Mouse (Mus musculus) MEL (cell line): Measurements from ENCODE around the gene Gatad2b. TPM values are rescaled to one million over a fixed set of nuclear protein-coding genes. Genes with fewer than 3 reads are reported as not detected.

ENCODE experiments used
- DNase-seq: peaks from one replicate; pipeline ENCODE4 v3.0.0; 2011; ENCODE audit warnings: low read depth, low spot score
- H3K27ac ChIP-seq: 2 replicates; pipeline ENCODE4 v1.5.1; 2012; ENCODE audit warnings: low read depth, mild to moderate bottlenecking, control low read depth, low read length, moderate library complexity; ENCODE audit not compliant: control insufficient read depth
- H3K27me3 ChIP-seq, 2 experiments: fragments of 150-350 bp in 1 of 2; sonication (generic) in 1 of 2; 2 replicates each; pipeline ENCODE4 v1.6.1; 2012; ENCODE audit warnings: low read length in 2 of 2, mild to moderate bottlenecking in 2 of 2, improper control_type of control experiment in 1 of 2, moderate library complexity in 1 of 2; ENCODE audit not compliant: insufficient read depth in 2 of 2, control insufficient read depth in 1 of 2
- H3K36me3 ChIP-seq, 2 experiments: 2 replicates each; pipeline ENCODE4 v1.6.1; 2012 to 2014; ENCODE audit warnings: low read length in 2 of 2, improper control_type of control experiment in 1 of 2, inconsistent platforms in 1 of 2, mild to moderate bottlenecking in 1 of 2; ENCODE audit not compliant: insufficient read depth in 2 of 2, control insufficient read depth in 1 of 2
- H3K4me1 ChIP-seq, 2 experiments: fragments of 150-350 bp in 1 of 2; sonication (generic) in 1 of 2; 2 replicates each; pipeline ENCODE4 v1.6.1; 2012; ENCODE audit warnings: low read length in 2 of 2, improper control_type of control experiment in 1 of 2, mild to moderate bottlenecking in 1 of 2; ENCODE audit not compliant: insufficient read depth in 2 of 2, control insufficient read depth in 1 of 2
- H3K4me3 ChIP-seq, 2 experiments: fragments of 150-350 bp in 1 of 2; sonication (generic) in 1 of 2; 2 replicates each; pipeline ENCODE4 v1.5.1; 2012; ENCODE audit warnings: low read depth in 2 of 2, low read length in 2 of 2, mild to moderate bottlenecking in 2 of 2, moderate library complexity in 2 of 2, control low read depth in 1 of 2, improper control_type of control experiment in 1 of 2; ENCODE audit not compliant: control insufficient read depth in 1 of 2, insufficient read depth in 1 of 2
- H3K79me2 ChIP-seq: 2 replicates; pipeline ENCODE4 v1.6.1; 2012; ENCODE audit warnings: mild to moderate bottlenecking, low read length, moderate library complexity; ENCODE audit not compliant: control insufficient read depth, poor library complexity, insufficient read depth
- H3K9ac ChIP-seq: 2 replicates; pipeline ENCODE4 v1.6.1; 2012; ENCODE audit warnings: low read depth, mild to moderate bottlenecking, control low read depth, low read length, moderate library complexity; ENCODE audit not compliant: control insufficient read depth, poor library complexity, severe bottlenecking
- H3K9me3 ChIP-seq: fragments of 150-350 bp; sonication (generic); replicated peaks from 2 replicates; pipeline ENCODE4 v1.6.1; 2012; ENCODE audit warnings: mild to moderate bottlenecking, low read length, improper control_type of control experiment, moderate library complexity; ENCODE audit not compliant: insufficient read depth
- BHLHE40 ChIP-seq: IDR thresholded peaks from 2 replicates; pipeline ENCODE4 v1.6.1; 2012; ENCODE audit warnings: low read depth, mild to moderate bottlenecking, inconsistent platforms, low read length, improper control_type of control experiment, borderline replicate concordance
- CHD1 ChIP-seq: IDR thresholded peaks from 2 replicates; pipeline ENCODE4 v1.6.1; 2012; ENCODE audit warnings: low read depth, mild to moderate bottlenecking, inconsistent platforms, low read length, improper control_type of control experiment
- CHD2 ChIP-seq: IDR thresholded peaks from 2 replicates; pipeline ENCODE4 v1.6.1; 2011; ENCODE audit warnings: low read length, improper control_type of control experiment
- CTCF ChIP-seq, 3 experiments: IDR thresholded peaks in 2 of 3; conservative IDR thresholded peaks in 1 of 3; 2 replicates each; pipeline ENCODE4 v1.5.1; 2011 to 2012; ENCODE audit warnings: low read length in 3 of 3, low read depth in 2 of 3, mild to moderate bottlenecking in 2 of 3, improper control_type of control experiment in 1 of 3, inconsistent platforms in 1 of 3, mixed read lengths in 1 of 3, moderate library complexity in 1 of 3; ENCODE audit not compliant: control insufficient read depth in 1 of 3, insufficient read depth in 1 of 3, poor library complexity in 1 of 3, severe bottlenecking in 1 of 3
- E2F4 ChIP-seq: IDR thresholded peaks from 2 replicates; pipeline ENCODE4 v1.6.1; 2011; ENCODE audit warnings: low read depth, low read length, improper control_type of control experiment, borderline replicate concordance
- ELF1 ChIP-seq: IDR thresholded peaks from 2 replicates; pipeline ENCODE4 v1.6.1; 2014; ENCODE audit warnings: low read depth, mild to moderate bottlenecking, inconsistent platforms, low read length, improper control_type of control experiment, moderate library complexity
- EP300 ChIP-seq, 2 experiments: IDR thresholded peaks; 2 replicates each; pipeline ENCODE4 v1.6.1; 2011; ENCODE audit warnings: improper control_type of control experiment in 2 of 2, low read length in 2 of 2, low read depth in 1 of 2, mild to moderate bottlenecking in 1 of 2
- GABPA ChIP-seq: IDR thresholded peaks from 2 replicates; pipeline ENCODE4 v1.6.1; 2012; ENCODE audit warnings: low read depth, mild to moderate bottlenecking, inconsistent platforms, low read length, improper control_type of control experiment, moderate library complexity
- HCFC1 ChIP-seq: IDR thresholded peaks from 2 replicates; pipeline ENCODE4 v1.6.1; 2012; ENCODE audit warnings: low read depth, mild to moderate bottlenecking, inconsistent platforms, low read length, improper control_type of control experiment, moderate library complexity
- KAT2A ChIP-seq: conservative IDR thresholded peaks from 2 replicates; pipeline ENCODE4 v1.6.1; 2012; ENCODE audit warnings: low read depth, low read length, improper control_type of control experiment, inconsistent platforms
- MAFK ChIP-seq: IDR thresholded peaks from 2 replicates; pipeline ENCODE4 v1.6.1; 2011; ENCODE audit warnings: low read depth, mild to moderate bottlenecking, low read length, improper control_type of control experiment, borderline replicate concordance
- MAX ChIP-seq: IDR thresholded peaks from 2 replicates; pipeline ENCODE4 v1.6.1; 2011; ENCODE audit warnings: low read length, improper control_type of control experiment
- MAZ ChIP-seq: IDR thresholded peaks from 2 replicates; pipeline ENCODE4 v1.6.1; 2012; ENCODE audit warnings: low read depth, mild to moderate bottlenecking, inconsistent platforms, low read length, improper control_type of control experiment
- MEF2A ChIP-seq: IDR thresholded peaks from 2 replicates; pipeline ENCODE4 v1.6.1; 2014; ENCODE audit warnings: low read depth, mild to moderate bottlenecking, inconsistent platforms, low read length, improper control_type of control experiment; ENCODE audit not compliant: poor library complexity, insufficient replicate concordance, severe bottlenecking; ENCODE audit errors: extremely low read depth
- MXI1 ChIP-seq: IDR thresholded peaks from 2 replicates; pipeline ENCODE4 v1.6.1; 2011; ENCODE audit warnings: mild to moderate bottlenecking, low read depth, low read length, improper control_type of control experiment
- MYB ChIP-seq: IDR thresholded peaks from 2 replicates; pipeline ENCODE4 v1.6.1; 2011; ENCODE audit warnings: mild to moderate bottlenecking, low read depth, low read length, improper control_type of control experiment
- MYC ChIP-seq: IDR thresholded peaks from 2 replicates; pipeline ENCODE4 v1.6.1; 2011; ENCODE audit warnings: low read depth, mild to moderate bottlenecking, low read length, improper control_type of control experiment, moderate library complexity
- NELFE ChIP-seq: IDR thresholded peaks from 2 replicates; pipeline ENCODE4 v1.6.1; 2011; ENCODE audit warnings: low read depth, low read length, improper control_type of control experiment
- NRF1 ChIP-seq: IDR thresholded peaks from 2 replicates; pipeline ENCODE4 v1.6.1; 2014; ENCODE audit warnings: low read depth, mild to moderate bottlenecking, inconsistent platforms, low read length, improper control_type of control experiment, moderate library complexity; ENCODE audit not compliant: poor library complexity, insufficient read depth, severe bottlenecking
- POLR2A ChIP-seq, 2 experiments: IDR thresholded peaks; 2 replicates each; pipeline ENCODE4 v1.6.1; 2011 to 2012; ENCODE audit warnings: low read length in 2 of 2, mild to moderate bottlenecking in 2 of 2, control low read depth in 1 of 2, improper control_type of control experiment in 1 of 2, low read depth in 1 of 2, moderate library complexity in 1 of 2; ENCODE audit not compliant: control insufficient read depth in 1 of 2, insufficient read depth in 1 of 2, poor library complexity in 1 of 2
- POLR2AphosphoS2 ChIP-seq: IDR thresholded peaks from 2 replicates; pipeline ENCODE4 v1.6.1; 2011; ENCODE audit warnings: low read length, improper control_type of control experiment
- POLR2AphosphoS5 ChIP-seq: IDR thresholded peaks from 2 replicates; pipeline ENCODE4 v1.6.1; 2012; ENCODE audit warnings: low read depth, borderline replicate concordance, mild to moderate bottlenecking, inconsistent platforms, low read length, moderate library complexity, mixed read lengths
- RAD21 ChIP-seq: IDR thresholded peaks from 2 replicates; pipeline ENCODE4 v1.6.1; 2011; ENCODE audit warnings: mild to moderate bottlenecking, low read depth, low read length, improper control_type of control experiment
- SIN3A ChIP-seq: IDR thresholded peaks from 2 replicates; pipeline ENCODE4 v1.6.1; 2012; ENCODE audit warnings: low read length, improper control_type of control experiment, inconsistent platforms
- SMC3 ChIP-seq: IDR thresholded peaks from 2 replicates; pipeline ENCODE4 v1.6.1; 2011; ENCODE audit warnings: low read depth, low read length, improper control_type of control experiment
- TBP ChIP-seq: IDR thresholded peaks from 2 replicates; pipeline ENCODE4 v1.8.0; 2011; ENCODE audit warnings: low read depth, low read length, improper control_type of control experiment
- TCF12 ChIP-seq: IDR thresholded peaks from 2 replicates; pipeline ENCODE4 v1.6.1; 2014; ENCODE audit warnings: low read depth, mild to moderate bottlenecking, inconsistent platforms, low read length, improper control_type of control experiment, moderate library complexity
- UBTF ChIP-seq: IDR thresholded peaks from 2 replicates; pipeline ENCODE4 v1.6.1; 2012; ENCODE audit warnings: low read depth, mild to moderate bottlenecking, inconsistent platforms, low read length, improper control_type of control experiment, moderate library complexity, borderline replicate concordance; ENCODE audit not compliant: insufficient read depth
- USF1 ChIP-seq: IDR thresholded peaks from 2 replicates; pipeline ENCODE4 v1.6.1; 2014; ENCODE audit warnings: low read depth, mild to moderate bottlenecking, inconsistent platforms, low read length, improper control_type of control experiment, moderate library complexity
- USF2 ChIP-seq, 2 experiments: IDR thresholded peaks; 2 replicates each; pipeline ENCODE4 v1.6.1; 2011 to 2012; ENCODE audit warnings: improper control_type of control experiment in 2 of 2, low read length in 2 of 2, borderline replicate concordance in 1 of 2, inconsistent platforms in 1 of 2, low read depth in 1 of 2, mild to moderate bottlenecking in 1 of 2; ENCODE audit not compliant: insufficient read depth in 1 of 2
- ZKSCAN1 ChIP-seq: IDR thresholded peaks from 2 replicates; pipeline ENCODE4 v1.6.1; 2012; ENCODE audit warnings: low read depth, mild to moderate bottlenecking, inconsistent platforms, low read length, improper control_type of control experiment, moderate library complexity
- ZMIZ1 ChIP-seq: IDR thresholded peaks from 2 replicates; pipeline ENCODE4 v1.6.1; 2012; ENCODE audit warnings: low read depth, mild to moderate bottlenecking, inconsistent platforms, low read length, improper control_type of control experiment, moderate library complexity
- ZNF384 ChIP-seq: IDR thresholded peaks from 2 replicates; pipeline ENCODE4 v1.6.1; 2012; ENCODE audit warnings: low read depth, mild to moderate bottlenecking, inconsistent platforms, low read length, improper control_type of control experiment
- polyA plus RNA-seq, 2 experiments: library from polyadenylated mRNA; stranded (reverse) in 1 of 2; unstranded in 1 of 2; fragments of >175 nt in 1 of 2; fragments of >200 nt in 1 of 2; gene quantifications; 2 replicates each; pipeline versions ENCODE4 v1.2.1 to v1.2.4; 2012; ENCODE audit warnings: low replicate concordance in 2 of 2, low read depth in 1 of 2; ENCODE audit not compliant: insufficient read length in 2 of 2, insufficient read depth in 1 of 2, missing spikeins in 1 of 2
- total RNA-seq: library from RNA; depleted of rRNA; stranded (reverse); fragments of 300-350 nt; gene quantifications from 2 replicates; pipeline ENCODE4 v1.2.3, GENCODE M21; 2012

Gatad2b gene
- total and polyA plus RNA-seq, 3 experiments, result 9.1 to 37.6 TPM; not detected in 1

DNA sequence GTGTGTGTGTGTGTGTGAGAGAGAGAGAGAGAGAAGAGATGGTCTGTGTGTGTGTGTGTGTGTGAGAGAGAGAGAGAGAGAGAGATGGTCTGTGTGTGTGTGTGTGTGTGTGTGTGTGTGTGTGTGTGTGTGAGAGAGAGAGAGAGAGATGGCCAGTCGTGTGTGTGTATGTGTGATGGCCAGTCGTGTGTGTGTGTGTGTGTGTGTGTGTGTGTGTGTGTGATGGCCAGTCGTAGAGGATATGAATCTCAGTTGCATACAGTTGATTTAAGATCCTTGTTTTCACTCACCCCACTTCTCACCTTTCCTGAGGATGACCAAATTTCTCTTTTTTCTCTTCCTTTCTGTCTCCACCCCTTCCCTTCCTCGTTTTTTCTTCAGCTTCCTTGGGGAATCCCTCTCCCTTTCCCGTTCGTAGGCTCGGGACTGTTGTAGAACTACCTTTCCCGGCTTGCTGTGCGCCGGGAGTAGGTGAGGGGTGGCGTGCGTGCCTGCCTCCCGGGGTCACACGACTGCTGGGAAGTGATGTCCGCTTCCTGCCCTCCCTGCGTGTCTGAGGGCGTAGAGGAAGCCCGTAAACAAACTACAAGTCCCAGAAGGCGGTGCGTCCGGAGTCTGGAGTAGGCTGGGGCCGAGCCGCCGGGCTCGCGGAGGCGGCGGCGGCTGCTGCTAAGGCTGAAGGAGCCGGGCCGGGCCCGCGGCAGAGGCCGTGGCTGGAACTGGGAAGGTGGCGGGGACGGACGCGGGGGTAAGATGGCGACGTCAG lies 39.1 kb upstream of the Gatad2b start, which contains the start of gene Crtc2:
TSS of gene Crtc2 (plus strand) at position 511 of the 766 bp plus-strand sequence.
- no peaks in the 10 kb centered on the region for H3K27me3 ChIP-seq

DNA sequence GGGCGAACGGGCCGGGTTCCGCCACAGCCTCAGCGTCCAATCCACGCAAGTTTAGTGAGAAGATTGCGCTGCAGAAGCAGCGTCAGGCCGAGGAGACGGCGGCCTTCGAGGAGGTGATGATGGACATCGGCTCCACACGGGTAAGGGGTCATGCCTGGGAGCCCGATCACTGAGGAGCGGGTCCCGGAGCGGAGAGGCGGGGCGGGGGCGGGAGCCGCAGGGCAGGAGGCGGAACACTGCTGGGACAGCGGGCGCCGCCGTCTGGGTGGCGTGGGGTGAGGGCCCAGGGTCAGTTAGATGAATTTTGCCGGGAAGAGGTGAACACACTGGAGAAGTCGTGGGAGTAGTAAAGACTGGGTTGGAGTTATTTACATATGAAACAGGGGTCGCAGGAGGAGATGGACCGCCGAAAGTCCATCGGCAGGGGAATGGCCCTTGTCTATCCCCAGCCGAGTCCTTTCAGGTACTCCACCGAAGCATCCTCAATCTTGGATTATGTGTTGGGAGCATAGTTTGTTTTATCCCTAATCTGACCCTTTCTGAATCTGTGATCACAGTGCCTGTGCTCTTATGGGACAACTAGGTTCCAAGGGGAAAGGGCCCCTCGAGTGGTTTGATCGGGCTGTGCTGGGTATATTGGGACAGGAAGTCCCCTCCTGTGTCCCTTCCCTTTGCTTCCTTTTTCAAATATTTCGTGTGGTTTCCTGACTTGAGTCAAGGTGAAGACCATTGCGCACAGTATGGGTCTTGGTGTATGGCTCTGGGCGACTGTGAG lies 38.4 kb upstream of the Gatad2b start:
- peak; percentile 78 for DNase-seq
- Histone ChIP-seq H3K4me1 (peaks cover 3 to 5% of the 10 kb centered on the region in 2 experiments; a peak in 3 of 4 replicates), H3K79me2 (peaks cover 22% of the 10 kb centered on the region), H3K9me3 (no peaks in the 10 kb centered on the region), H3K4me3 (peak overlapping the region; percentile 82 to 99), H3K9ac (peak overlapping the region; percentile 81), H3K36me3 (peaks cover 5% of the 10 kb centered on the region in 2 experiments), H3K27ac (peak overlapping the region; percentile 51), H3K27me3 (no peaks in the 10 kb centered on the region)
- TF ChIP-seq MYC, result no peak
- TF ChIP-seq SMC3, result no peak
- TF ChIP-seq TBP, result no peak; the same call in 1 of the 2 replicates
- TF ChIP-seq SIN3A, result peak; percentile 45
- peak in 1 of 3 experiments; percentile 29; a peak in 2 of 6 replicates for TF ChIP-seq CTCF (IDR thresholded peaks at IDR 0.05 in 2 of 3, conservative IDR thresholded peaks at IDR 0.05 in 1 of 3; ENCODE audit: control insufficient read depth in 1 of 3, insufficient read depth in 1 of 3, low read depth in 2 of 3, low read length in 3 of 3, poor library complexity in 1 of 3, severe bottlenecking in 1 of 3)
- no peak for TF ChIP-seq UBTF
- TF ChIP-seq RAD21, result no peak
- TF ChIP-seq MEF2A, result no peak
- 0 out of 2 replicates have a peak, but pooled peaks have one; percentile 30 for TF ChIP-seq KAT2A
- TF ChIP-seq BHLHE40, result no peak
- no peak for TF ChIP-seq ZNF384
- TF ChIP-seq POLR2AphosphoS5, result no peak
- no peak for TF ChIP-seq CHD2

More for the DNA sequence above, 39.1 kb upstream of the Gatad2b start, which contains the start of gene Crtc2:
- Histone ChIP-seq H3K9me3 (no peaks in the 10 kb centered on the region), H3K36me3 (peaks cover 0 to 5% of the 10 kb centered on the region in 2 experiments), H3K9ac (peak within 1 kb of the TSS; percentile 81), H3K27ac (peak within 1 kb of the TSS; percentile 51), H3K4me1 (peaks cover 3 to 5% of the 10 kb centered on the region in 2 experiments; a peak in 3 of 4 replicates), H3K4me3 (peak within 1 kb of the TSS; percentile 82 to 99), H3K79me2 (peaks cover 22% of the 10 kb centered on the region)
- DNase-seq, result peak; percentile 98
- peak; percentile 71 for TF ChIP-seq MYC
- no peak for TF ChIP-seq MAFK
- peak; percentile 65 to 73; a peak in 3 of 4 replicates for TF ChIP-seq POLR2A (IDR thresholded peaks at IDR 0.05; ENCODE audit: control insufficient read depth in 1 of 2, insufficient read depth in 1 of 2, low read depth in 1 of 2, low read length in 2 of 2, poor library complexity in 1 of 2)
- TF ChIP-seq RAD21, result no peak
- peak in 1 of 3 experiments; percentile 0; a peak in 1 of 6 replicates for TF ChIP-seq CTCF (IDR thresholded peaks at IDR 0.05 in 2 of 3, conservative IDR thresholded peaks at IDR 0.05 in 1 of 3; ENCODE audit: control insufficient read depth in 1 of 3, insufficient read depth in 1 of 3, low read depth in 2 of 3, low read length in 3 of 3, poor library complexity in 1 of 3, severe bottlenecking in 1 of 3)
- peak; percentile 83 for TF ChIP-seq POLR2AphosphoS2
- no peak for TF ChIP-seq E2F4
- no peak; the same call in 1 of the 2 replicates for TF ChIP-seq POLR2AphosphoS5
- TF ChIP-seq MYB, result no peak; the same call in 1 of the 2 replicates
- peak; percentile 71 for TF ChIP-seq MXI1
- TF ChIP-seq MAZ, result peak; percentile 100
- no peak for TF ChIP-seq CHD1
- TF ChIP-seq MAX, result peak; percentile 60
- TF ChIP-seq KAT2A, result peak; percentile 99
- TF ChIP-seq BHLHE40, result peak; percentile 58; the same call in 1 of the 2 replicates
- TF ChIP-seq CHD2, result peak; percentile 85
- TF ChIP-seq ZNF384, result no peak
- TF ChIP-seq SMC3, result no peak
- peak; percentile 81 for TF ChIP-seq USF1
- peak; percentile 73; the same call in 1 of the 2 replicates for TF ChIP-seq UBTF
- no peak for TF ChIP-seq ZKSCAN1
- peak; percentile 69; the same call in 1 of the 2 replicates for TF ChIP-seq GABPA
- no peak for TF ChIP-seq TBP
- TF ChIP-seq NRF1, result peak; percentile 61
- TF ChIP-seq SIN3A, result peak; percentile 95
- TF ChIP-seq MEF2A, result no peak
- peak; percentile 99 for TF ChIP-seq HCFC1
- no peak for TF ChIP-seq EP300 (IDR thresholded peaks at IDR 0.05; ENCODE audit: low read depth in 1 of 2, low read length in 2 of 2)
- 0 out of 2 replicates have a peak, but pooled peaks have one; percentile 63 for TF ChIP-seq ZMIZ1
- TF ChIP-seq ELF1, result peak; percentile 98
- TF ChIP-seq NELFE, result peak; percentile 65; the same call in 1 of the 2 replicates
- TF ChIP-seq USF2 (IDR thresholded peaks at IDR 0.05; ENCODE audit: borderline replicate concordance in 1 of 2, insufficient read depth in 1 of 2, low read depth in 1 of 2, low read length in 2 of 2), result no peak
- peak; percentile 63 for TF ChIP-seq TCF12
